Mouse (Mus musculus): ENCODE data around the gene Tgif1.
A peak's percentile ranks its signal among the peaks of the same experiment; 100 is the strongest.

The Tgif1 gene

DNA sequence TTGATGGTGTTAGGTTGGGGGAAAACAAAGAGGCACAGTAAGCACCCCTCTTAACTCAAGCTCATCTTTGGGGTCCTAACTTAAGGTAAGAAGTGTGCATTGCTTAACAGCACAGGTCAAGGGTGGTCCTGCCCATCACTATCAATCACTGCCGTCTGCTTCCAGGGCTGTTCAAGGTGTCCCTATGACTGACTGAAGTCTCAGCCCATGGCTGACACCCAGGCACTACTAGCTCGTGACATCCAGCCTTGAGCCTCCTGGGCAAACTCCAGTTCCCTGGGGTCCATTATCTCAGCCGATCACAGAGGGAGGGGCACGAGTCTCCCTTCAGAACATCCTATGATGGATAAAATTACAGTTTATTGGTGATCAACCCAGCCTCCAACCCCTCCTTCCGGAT is 12.7 kb upstream of the Tgif1 start:
- no peak for DNase-seq (ENCODE audit: low read depth, low spot score)

DNA sequence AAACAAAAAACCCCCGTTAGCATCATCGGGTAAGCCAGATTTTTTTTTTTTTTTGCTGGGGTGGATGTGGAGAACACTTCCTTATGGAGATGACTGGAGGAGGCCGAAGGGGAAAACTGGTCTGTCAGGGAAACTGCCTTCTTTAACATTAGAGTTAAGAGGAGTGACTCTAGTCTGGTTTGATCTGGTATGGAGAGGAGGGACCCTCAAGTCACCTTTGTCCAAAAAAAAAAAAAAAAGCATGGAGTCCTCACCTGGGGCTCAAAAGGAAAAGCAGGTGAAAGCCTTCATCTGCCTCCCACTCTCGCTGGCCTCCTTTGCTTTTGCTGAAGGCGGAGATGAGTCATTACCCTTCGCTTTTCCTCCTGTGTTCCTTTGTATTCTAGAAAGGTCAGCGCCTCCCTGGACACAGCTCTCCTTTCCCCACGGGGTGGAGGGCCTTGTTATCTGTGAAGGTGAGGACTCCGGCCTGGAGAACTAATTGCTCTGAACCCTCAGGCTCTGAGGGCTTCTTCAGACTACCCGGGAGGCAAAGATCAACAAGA is 11.8 kb upstream of the Tgif1 start:
- no peak for DNase-seq (ENCODE audit: low read depth, low spot score)

DNA sequence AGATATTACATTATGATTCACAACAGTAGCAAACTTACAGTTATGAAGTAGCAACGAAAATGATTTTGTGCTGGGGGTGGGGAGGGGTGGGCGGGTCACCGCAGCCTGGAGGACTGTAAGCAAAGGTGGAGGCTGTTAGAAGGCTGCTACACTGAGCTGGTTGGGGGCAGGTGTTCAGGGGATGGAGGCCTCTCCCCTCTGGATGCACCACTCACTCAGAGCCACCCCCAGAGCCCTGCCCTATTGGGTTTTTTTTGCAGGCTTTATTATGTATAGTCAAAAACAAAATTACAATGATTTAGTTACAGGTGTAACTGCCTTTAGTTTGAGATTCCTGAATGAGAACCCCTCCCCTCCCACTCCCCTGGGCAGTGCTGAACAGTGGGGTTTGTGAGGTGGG is 11.3 kb upstream of the Tgif1 start:
- DNase-seq (ENCODE audit: low read depth, low spot score): no peak

DNA sequence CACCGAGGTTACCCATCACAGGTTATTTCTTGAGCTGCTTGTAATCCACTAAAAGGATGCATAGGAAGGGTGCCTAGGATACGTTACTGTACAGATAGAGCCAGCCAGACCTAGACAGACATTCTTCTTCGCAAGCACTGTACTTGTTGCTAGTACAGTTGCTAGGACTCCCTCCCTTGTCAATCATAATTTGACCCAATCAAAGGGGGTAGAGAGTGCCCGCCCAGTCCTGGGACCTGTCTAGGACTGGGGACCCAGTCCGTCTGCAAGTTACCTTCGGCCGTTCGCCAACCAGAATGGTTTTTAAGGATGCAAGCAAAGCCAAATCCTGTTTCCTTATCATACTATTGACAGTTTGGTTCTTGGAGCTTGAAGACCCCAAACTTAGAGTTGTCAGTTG is 10.8 kb upstream of the Tgif1 start:
- no peak for DNase-seq (ENCODE audit: low read depth, low spot score)

DNA sequence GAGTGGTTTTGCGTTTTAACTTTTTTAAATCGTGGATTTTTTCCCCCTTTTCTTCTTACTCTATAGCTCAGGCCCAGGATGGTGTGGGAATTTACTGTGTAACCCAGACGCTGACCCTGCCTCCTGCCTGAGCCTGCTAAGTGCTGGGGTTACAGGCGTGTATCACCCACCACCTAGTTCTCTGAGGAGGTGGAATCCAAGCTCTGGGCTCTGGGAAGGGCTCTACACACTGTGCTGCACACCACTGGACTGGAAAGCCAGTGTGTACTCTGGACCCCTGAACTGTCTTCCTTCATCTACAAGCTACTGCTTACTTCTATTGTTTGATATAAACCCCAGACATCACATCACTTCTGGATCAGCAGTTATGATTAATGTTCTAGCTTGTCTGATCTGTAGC is 5.5 kb upstream of the Tgif1 start:
- no peak for DNase-seq (ENCODE audit: low read depth, low spot score)

DNA sequence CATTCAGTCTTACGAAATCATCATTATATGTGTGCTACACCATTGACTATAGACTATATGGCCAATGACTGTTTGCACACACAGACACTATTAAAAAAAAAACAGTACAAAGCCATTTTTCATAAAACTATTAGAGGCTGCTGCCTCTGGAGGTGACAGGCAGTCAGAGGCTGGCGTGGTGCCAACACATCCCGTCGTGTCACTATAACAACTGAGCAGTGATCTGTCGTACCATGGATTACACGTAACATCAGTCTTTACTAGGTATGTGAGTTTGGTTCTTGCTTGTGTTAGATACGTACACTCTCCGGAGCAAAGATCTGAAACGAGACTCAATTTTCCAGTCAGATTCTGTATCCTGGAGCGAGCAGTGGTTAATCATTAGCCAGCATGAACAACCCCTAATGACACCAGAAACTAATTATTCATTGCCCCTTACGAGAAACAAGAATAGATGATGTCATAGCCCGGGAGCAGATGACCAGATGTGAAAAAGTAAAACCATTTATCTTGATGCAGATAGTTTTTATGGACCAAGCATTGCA is 3.6 kb upstream of the Tgif1 start:
- no peak for DNase-seq (ENCODE audit: low read depth, low spot score)

DNA sequence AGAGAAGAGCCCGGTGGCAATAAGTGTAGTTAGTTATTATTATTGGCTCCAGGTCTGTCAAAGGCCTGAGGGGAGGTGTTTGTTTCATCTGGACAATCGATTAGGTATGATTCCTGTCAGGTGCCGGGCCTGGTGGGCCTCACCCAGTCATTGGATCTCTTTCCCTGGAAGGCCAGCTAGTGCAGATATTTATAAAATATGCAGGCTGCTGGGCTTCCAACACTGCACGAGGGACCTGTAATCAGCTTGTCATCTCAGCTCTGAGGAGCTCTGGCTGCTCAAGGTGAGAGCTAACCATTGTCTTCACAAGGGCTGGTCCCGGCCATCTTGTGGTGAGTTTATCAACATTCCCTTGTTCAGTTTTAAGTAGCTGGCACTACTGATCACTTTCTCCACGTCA is 675 bp upstream of the Tgif1 start:
- DNase-seq (ENCODE audit: low read depth, low spot score): no peak

DNA sequence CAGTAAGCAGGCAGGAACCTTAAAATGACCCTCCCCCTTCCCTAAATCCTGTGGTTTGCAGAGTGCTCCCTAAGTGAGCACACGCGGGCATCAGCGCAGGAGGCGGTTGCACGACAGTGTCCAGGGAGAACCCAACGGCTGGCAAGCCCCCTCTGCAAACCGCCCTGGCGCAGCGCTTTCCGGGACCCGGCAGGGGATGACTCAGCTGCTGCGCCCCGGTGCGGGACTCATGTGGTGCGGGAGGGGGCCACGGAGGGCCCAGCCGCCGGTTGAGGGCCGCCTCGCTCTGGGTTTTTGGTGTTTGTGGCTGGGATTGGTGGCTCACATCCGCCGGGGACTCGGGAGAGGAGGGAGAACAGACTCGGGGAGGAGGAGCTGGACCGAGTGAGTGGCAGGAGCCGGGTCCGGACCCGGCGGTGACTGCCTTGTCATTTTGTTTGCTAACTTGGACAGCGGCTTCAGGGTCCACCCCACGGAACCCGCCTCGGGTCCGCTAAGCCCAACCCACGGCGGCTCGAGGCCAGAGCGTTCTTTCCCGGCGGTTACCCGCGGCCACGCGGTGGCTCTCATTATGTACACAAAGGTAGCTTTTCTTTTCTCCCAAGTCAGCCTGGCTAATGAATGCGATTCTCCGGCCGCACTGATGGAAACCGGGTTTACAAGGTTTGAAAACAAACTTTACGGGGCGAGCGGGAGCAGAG is 510 bp downstream of the Tgif1 start:
- DNase-seq (ENCODE audit: low read depth, low spot score): peak; percentile 82

DNA sequence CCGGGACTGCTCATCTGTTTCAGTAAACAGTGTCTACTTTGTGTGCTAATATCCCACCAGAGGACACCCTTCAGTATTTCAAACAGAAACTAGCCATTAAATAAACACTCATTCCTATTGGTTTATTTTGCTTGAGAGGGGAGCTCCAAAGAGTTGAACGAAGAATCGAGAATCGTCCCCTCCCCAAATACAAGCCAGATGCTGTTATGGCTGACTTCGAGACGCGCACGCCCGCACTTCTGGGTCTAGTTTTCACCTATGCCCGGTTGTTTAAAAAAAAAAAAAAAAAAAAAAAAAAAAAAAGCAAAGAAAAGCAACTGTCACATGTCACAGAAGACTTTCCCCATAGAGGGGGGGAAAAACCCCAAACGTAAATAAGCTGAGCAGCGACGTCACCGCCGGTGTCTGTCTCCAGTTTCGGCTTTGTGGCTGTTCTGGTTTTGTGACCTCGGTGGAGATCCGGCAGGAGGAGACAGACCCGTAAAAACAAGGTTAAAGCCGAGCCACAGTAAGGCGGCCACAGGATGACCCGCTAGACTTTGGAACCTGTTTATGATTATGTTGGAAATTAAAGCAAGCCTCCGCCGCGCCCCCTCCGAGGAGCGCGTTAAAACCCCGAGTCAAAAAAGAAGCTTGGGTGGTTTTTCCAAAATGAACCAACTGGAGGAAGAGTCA is 1.2 kb downstream of the Tgif1 start:
- DNase-seq (ENCODE audit: low read depth, low spot score): peak; percentile 68

DNA sequence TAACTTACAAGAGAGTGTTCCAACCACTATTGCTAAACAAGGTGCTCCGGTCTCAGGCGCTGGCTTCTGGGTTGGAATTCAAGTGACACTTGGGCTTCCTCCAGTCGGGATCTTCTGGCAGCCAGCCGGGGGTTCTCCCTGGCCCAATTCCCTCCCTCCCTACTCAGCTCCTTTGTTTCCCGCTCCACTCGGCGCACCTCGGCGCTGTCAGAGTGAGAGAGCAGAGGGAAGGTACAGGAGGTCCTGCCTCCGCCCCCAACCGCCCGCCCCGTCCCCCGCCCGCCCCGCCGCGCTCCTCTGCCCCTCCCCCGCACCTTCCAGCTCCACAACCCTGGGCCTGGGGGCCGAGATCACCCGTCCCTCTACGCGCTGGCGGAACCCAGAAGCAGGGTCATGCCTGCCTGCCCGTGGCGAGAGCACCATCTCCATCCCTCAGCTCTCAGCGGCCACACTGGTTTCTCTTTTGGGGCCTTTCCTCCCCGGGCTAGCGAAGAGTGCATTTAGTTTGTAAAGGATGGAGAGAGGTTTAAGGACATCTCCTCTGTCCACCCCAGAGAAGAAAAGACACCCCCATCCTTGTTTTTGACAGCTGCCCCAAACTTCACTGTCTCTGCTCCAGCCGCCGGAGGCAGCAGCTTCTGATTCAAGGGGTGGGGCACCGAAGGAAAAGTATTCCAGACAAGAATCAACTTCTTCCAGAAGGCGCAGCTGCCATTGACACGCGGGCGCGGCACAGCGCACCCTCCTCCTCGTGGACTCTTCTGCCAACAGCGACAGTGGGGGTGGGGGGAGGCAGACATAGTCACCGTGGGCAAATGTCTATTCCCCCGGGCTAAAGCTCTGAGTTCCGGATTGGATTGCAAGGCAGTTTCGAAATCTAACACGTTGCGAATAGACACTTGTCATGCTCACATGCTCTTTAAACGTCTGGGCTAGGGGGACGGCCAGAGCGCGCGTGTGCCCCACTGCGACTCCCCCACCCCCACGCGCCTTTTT is 2.1 kb downstream of the Tgif1 start:
- DNase-seq (ENCODE audit: low read depth, low spot score): peak; percentile 89

DNA sequence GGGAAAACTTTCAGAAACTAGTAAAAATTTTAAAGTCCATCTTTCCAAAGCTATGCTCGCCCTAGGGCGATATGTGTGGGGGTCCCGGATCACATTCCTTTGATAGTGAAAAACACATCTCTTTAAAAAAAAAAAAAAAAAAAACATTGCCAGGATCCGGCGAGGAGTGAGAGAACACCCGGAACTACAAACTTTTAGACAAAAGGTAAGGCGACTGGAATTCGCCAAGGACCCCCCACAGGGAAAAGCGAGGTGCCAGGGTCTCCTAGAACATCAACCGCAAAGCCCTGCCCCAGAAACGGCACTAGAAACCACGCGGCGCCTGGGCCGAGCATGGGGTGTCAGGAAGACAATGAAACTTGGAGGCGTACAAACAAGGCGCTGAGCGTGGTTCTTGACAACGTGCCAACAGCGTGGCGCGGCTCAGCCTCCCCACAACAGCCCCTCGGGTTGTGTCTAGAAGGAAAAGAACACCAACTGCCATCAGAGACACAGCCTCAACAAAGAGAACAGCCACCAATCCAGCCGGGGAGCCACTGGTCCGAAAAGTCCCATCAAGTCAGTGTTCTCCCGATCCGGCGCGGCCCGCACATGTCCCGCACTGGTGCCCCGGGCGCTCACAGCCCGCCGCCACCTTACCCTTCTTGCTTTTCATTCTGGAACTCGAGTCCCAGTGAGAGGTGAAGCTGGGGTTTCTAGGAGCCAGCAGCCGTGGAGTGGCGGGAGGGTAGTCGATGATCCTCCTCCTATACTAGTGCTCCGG is 2.9 kb downstream of the Tgif1 start:
- DNase-seq (ENCODE audit: low read depth, low spot score): peak; percentile 61

DNA sequence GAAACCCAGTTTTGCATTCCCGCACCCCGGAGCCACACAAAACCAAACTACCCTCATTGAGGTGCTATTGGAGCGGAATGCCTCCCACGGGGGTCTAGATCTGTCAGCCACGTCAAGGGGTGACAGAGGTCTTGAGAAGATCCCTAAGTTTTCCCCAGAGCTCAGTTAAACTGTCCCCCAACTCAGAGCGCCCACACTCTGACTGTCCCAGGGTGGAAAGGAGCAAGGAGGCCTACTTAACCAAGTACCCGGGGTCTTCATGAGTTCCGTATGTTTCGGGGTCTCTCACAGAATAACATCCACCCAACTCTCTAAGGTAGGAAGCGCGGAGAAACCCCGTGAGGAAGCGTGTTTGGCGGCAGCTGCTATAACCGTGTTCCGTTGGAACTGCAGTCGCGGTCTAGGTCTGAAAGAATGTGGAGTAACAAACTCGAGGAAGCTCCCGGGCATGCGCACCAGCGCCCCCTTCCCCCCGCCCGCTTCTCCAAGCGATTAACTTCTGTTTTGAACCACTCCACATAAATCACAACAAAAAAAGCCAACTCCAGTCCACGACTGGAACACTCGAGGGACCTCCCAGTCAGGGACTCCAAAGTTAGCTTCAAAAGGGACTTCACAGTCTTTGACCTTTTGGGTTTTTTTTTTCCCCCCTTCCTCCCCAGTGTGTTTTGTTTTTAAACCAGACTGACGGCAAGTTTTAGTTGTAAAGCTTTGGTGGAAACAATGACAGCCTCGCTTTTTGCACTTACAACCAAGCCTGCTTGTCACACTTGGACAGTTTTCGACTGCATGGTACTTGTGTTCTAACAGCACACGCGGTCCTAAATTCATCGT is 3.7 kb downstream of the Tgif1 start:
- peak; percentile 94 for DNase-seq (ENCODE audit: low read depth, low spot score)

DNA sequence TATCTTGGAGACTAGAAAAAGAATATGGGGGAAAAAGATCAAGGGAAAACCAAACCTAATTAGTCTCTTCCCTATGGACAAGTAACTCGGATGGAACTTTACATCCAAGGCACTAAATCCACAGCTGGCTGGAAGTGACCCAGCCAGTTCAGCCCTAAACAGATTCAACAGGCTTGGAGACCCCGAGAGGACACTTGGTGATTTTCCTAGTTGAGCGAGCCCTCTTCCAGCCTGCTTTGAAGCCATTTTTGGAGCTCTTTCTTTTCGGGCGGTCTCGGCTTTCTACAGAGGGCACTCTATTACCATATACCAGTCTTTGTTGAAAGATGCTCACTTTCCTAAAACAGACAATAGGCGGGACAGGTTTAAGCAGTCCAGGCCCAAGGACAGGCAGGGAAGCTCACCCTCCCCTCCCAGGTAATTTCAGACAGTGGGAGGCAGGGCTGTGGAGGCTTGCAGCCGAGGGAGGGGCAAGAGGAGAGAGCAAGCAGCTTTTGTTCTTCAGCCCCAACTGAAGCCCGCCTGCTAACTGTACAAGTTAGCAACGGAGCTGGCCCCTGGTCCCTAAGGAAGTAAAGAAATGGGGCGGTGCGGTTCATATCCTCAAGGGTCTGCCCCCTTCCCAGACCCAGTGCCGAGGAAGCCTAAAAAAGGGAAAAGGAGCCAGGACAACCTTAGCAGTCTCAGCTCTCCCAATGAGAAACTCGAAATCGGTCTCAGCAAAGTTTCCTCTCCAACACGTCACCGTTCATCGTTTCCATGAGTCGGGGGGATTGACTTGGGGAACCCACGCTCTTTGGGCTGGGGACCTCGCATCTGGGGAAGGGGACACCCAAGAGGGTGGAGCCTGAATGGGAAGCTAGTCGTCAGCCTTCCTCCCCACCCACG is 4.6 kb downstream of the Tgif1 start:
- peak; percentile 59 for DNase-seq (ENCODE audit: low read depth, low spot score)

DNA sequence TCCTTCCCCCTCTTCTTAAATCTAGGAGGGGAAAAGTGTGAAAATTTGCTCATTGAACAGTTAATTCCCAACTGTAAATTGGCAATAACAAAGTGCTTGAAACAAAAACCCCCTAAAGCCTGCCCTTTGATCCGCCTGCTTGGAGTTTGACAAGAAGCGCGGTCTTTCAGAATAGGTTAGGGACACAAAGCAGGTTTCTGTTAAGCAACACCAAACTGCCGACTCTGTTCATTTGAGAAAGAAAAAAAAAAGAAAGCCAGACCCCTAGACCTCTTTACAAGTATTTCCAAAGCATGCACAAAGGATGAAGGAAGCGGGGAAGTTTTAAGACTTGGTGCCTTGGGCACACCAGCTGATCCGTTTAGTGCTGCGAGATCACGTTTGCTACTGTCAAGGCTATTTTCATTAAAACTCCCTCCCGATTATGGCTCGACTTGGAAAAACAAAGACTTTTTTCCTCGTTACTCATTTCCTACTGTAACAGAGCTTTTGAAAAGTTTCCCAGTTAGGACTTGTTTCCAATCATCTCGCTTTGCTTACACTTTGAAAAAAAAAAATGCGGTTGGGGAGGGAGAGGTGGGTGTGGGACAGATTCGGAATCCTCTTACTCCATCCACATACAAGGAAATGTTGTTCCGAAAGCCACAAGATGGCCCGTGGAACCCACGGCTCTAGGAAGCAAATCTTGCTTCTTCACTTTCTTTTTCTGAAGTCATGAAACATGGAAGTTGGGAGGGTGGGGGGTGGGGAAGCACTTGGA is 5.4 kb downstream of the Tgif1 start:
- DNase-seq (ENCODE audit: low read depth, low spot score): peak; percentile 56

DNA sequence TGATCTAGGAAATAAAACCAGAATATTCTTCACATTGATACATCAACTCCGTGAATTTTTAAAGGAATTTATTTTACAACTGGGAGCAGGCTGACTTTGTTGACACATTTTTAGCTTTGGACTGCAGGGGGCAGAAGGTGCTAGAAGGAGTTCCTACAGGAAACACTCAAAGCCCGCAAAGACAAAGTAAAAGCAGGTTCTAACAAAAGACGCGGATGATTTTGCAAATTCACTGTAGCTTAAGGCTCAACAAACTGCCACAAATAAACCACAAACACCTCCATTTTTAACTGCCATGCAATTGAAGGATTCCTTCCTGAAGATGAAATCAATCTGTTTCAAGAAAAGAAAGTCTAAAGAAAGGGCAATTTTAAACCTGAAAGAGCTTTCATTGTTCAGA is 6.3 kb downstream of the Tgif1 start:
- peak; percentile 66 for DNase-seq (ENCODE audit: low read depth, low spot score)

DNA sequence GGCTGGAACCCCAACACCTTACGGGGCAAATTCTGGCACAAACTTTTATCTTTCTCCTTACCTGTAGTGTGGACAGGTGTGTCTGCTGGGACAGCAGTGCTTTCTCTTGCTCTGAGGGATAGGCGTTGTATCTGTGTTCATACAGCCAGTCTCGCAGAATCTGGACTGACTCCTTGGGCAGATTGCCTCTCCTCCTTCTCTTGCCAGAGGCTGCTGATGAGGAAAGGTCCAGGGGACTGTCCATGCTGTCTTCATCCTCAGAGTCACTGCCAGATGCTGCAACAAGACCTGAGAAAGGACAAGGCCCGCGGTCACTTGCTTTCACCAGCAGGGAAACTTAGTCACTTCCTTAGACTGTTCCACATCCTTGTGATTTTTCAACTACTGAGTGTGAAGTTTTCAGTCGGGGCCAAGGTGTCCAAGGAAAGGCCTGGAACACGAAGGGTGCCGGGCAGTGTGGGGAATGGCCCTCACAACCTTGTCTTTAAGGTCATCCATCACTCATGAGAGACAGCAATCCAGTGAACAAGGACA is 7.2 kb downstream of the Tgif1 start:
- no peak for DNase-seq (ENCODE audit: low read depth, low spot score)

DNA sequence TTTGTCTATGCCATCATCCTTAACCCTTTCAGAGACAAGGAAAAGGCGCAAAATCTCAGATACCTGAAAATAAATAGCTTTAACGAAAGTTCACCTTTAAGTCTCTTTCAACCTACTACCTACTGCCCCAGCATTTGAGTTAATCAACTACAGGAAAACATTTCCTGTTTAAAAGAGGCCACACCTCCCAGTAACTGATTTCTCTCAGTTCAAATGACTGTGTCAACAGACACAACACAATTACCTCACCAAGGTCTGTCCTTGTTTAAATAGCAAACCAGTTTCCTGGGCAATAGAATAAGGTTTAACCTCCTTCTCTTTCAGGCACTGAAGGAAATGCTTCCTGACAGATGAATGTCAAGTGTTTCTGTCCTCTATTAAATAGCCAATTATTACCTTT is 7.8 kb downstream of the Tgif1 start:
- DNase-seq (ENCODE audit: low read depth, low spot score): no peak

DNA sequence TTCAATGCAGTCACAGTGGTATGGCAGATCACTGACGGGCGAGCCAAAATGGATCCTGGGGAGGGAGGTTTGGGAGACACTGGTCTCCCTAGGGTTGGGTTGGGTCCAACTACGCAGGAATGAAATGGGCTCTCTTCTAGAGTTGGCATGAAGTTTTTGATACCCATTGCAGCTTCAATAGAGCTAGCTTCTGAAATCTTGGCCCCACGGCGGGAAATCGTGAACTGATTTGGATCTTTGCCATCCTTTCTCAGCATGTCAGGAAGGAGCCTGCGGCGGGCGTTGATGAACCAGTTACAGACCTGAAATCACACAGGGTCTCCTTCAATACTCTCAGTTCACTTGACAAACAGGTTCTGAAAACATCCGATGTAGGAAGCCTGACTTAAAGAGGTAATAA is 8.4 kb downstream of the Tgif1 start:
- no peak for DNase-seq (ENCODE audit: low read depth, low spot score)

Data from forelimb bud, embryonic 11.5 days (tissue).